Mouse (Mus musculus): ENCODE measurements around the gene Mutyh. TPM values are rescaled to one million over a fixed set of nuclear protein-coding genes. Genes with fewer than 3 reads are reported as not detected.
A peak's percentile ranks its signal among the peaks of the same experiment; 100 is the strongest.

The Mutyh gene
- polyA plus RNA-seq, 1 experiment from 2014 or later, result 11.6 TPM

DNA sequence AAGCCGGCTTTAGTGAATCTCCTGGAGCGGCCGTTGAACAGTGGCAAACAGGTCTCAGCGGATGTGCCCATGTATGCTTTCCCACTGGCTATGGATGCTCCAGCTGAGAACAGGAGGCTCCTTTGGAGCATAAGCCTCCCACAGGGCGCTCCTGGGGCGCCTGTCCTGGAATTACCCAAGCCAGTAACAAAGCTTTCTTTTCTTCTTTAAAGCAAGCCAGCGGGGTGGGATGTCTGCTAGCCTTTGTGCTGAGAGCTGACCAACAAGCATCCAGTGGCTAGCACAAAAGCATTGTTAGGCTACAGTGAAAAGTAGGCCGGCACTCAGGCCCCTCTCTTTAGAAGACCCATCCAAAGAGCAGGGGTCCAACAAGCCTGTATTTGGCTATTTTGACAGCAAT lies 25.4 kb upstream of the Mutyh start:
- Histone ChIP-seq H3K36me3 (ENCODE audit: control insufficient read depth, insufficient read depth, low read length) (no peaks in the 10 kb centered on the region), H3K9ac (ENCODE audit: low read length) (no peak overlapping the region), H3K4me2 (ENCODE audit: low read depth, low read length) (no peak overlapping the region), H3K27me3 (ENCODE audit: control insufficient read depth, insufficient read depth, low read length) (no peaks in the 10 kb centered on the region), H3K4me3 (replicated peaks; ENCODE audit: low read length) (no peak overlapping the region), H3K27ac (ENCODE audit: low read length) (no peak overlapping the region), H3K4me1 (ENCODE audit: control insufficient read depth, insufficient read depth, low read length) (no peaks in the 10 kb centered on the region), H3K9me3 (replicated peaks; ENCODE audit: control insufficient read depth, low read length) (no peaks in the 10 kb centered on the region)
- 41% methylated on average over 8 of the region's 8 CpGs for WGBS
- no peak for ATAC-seq (ENCODE audit: insufficient read depth, low FRiP score)

GRCm38 (mm10) chr4:116786587-116786986 lies 20.9 kb upstream of the Mutyh start:
- Histone ChIP-seq H3K4me1 (ENCODE audit: control insufficient read depth, insufficient read depth, low read length) (no peaks in the 10 kb centered on the region), H3K4me2 (ENCODE audit: low read depth, low read length) (no peak overlapping the region), H3K27me3 (ENCODE audit: control insufficient read depth, insufficient read depth, low read length) (no peaks in the 10 kb centered on the region), H3K36me3 (ENCODE audit: control insufficient read depth, insufficient read depth, low read length) (no peaks in the 10 kb centered on the region), H3K4me3 (replicated peaks; ENCODE audit: low read length) (no peak overlapping the region), H3K27ac (ENCODE audit: low read length) (no peak overlapping the region), H3K9me3 (replicated peaks; ENCODE audit: control insufficient read depth, low read length) (no peaks in the 10 kb centered on the region), H3K9ac (ENCODE audit: low read length) (no peak overlapping the region)
- no peak for ATAC-seq (ENCODE audit: insufficient read depth, low FRiP score)
- 94% methylated on average over 1 of the region's 1 CpGs for WGBS

DNA sequence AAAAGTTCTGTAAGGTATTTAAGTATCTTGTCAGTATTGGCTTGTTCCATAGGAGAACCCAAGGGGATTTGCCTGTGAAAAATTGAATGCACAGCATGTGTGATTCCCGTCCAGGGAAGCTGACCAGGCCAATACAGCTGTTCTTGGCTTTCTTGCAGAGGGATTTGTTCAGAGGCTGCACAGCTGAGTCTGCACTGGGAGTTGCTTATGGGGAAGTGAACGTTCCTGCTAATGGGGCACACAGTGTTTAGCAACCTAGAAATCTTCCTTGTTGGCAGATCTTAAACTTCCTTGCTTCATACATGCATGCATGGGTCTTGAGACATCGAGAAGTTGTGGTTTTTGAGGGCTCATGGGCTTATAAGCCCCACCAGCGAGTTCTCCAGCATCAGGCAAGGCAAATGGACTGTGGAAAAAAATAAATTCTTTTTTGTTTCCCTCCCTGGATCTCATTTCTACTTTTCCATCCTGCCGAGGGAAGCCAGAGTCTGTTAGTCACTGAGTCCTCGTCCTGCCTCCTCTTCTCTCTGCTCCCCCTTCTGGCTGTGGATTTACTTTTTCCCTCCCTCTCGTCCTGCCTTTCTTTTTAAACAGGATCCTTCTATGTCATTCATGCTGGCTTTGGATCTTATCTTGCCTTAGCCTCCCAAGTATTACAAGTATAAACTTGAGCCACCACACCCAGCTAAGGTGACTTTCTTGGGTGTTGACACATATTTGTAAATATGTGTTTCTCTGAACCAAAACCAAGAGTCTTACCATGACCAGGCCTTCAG lies 19.4 kb upstream of the Mutyh start:
- no peak overlapping the region; the same call in 1 of the 2 replicates for H3K4me2 ChIP-seq (ENCODE audit: low read depth, low read length)
- no peak overlapping the region for H3K4me3 ChIP-seq (replicated peaks; ENCODE audit: low read length)
- ATAC-seq (ENCODE audit: insufficient read depth, low FRiP score), result no peak
- no peaks in the 10 kb centered on the region for H3K4me1 ChIP-seq (ENCODE audit: control insufficient read depth, insufficient read depth, low read length)
- H3K9ac ChIP-seq (ENCODE audit: low read length), result 0 out of 2 replicates have a peak overlapping the region, but pooled peaks have one; percentile 4
- H3K36me3 ChIP-seq (ENCODE audit: control insufficient read depth, insufficient read depth, low read length), result no peaks in the 10 kb centered on the region
- H3K27ac ChIP-seq (ENCODE audit: low read length), result peak overlapping the region; percentile 50
- H3K9me3 ChIP-seq (replicated peaks; ENCODE audit: control insufficient read depth, low read length), result no peaks in the 10 kb centered on the region
- no peaks in the 10 kb centered on the region for H3K27me3 ChIP-seq (ENCODE audit: control insufficient read depth, insufficient read depth, low read length)
- 36% methylated on average over 7 of the region's 7 CpGs for WGBS

DNA sequence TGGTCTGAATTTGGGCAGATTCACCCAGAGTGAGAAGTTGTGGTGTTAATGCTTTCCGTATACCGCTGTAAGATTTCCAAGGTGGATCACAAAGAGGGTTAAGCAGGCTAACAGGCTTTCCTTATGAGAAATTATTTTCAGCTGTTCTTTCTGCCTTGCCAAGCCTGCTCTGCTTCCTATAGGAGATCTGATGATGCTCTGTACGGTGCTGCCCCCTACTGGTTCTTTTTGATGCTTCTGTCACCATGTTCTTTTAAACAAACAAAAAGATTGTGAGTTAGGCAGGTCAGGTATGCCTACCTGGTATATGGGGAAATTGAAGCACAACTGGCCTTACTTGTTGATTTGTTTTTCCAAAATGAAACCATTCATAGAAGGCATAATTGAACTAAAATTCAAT lies 18.6 kb upstream of the Mutyh start:
- Histone ChIP-seq H3K4me3 (replicated peaks; ENCODE audit: low read length) (no peak overlapping the region), H3K27ac (ENCODE audit: low read length) (peak overlapping the region; percentile 50; the same call in 1 of the 2 replicates), H3K27me3 (ENCODE audit: control insufficient read depth, insufficient read depth, low read length) (no peaks in the 10 kb centered on the region), H3K4me1 (ENCODE audit: control insufficient read depth, insufficient read depth, low read length) (no peaks in the 10 kb centered on the region), H3K9me3 (replicated peaks; ENCODE audit: control insufficient read depth, low read length) (no peaks in the 10 kb centered on the region), H3K36me3 (ENCODE audit: control insufficient read depth, insufficient read depth, low read length) (no peaks in the 10 kb centered on the region), H3K9ac (ENCODE audit: low read length) (no peak overlapping the region), H3K4me2 (ENCODE audit: low read depth, low read length) (no peak overlapping the region)
- WGBS, result 3% methylated on average over 3 of the region's 3 CpGs
- peak; percentile 68; the same call in 1 of the 2 replicates for ATAC-seq (ENCODE audit: insufficient read depth, low FRiP score)

DNA sequence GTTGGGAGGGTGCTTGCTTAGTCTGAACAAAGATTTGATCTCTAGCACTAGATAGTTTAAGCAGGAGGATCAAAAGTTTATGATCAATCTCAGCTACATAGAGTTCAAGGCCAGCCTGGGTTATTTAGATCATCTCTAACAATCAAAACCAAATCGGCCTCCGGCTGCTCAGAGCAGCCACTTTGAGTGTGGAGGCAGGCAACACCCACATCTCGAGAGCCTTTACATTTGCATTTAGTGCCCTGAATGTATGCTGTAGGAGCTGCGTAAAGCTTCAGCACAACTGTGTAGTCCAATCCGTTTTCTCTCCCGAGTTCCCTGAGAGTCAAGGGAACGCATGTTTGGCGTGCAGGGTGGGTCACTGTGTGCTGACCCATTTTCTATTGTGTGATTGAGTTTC lies 15.1 kb upstream of the Mutyh start:
- Histone ChIP-seq H3K27me3 (ENCODE audit: control insufficient read depth, insufficient read depth, low read length) (no peaks in the 10 kb centered on the region), H3K4me1 (ENCODE audit: control insufficient read depth, insufficient read depth, low read length) (peaks cover 5% of the 10 kb centered on the region), H3K4me3 (replicated peaks; ENCODE audit: low read length) (no peak overlapping the region), H3K9me3 (replicated peaks; ENCODE audit: control insufficient read depth, low read length) (no peaks in the 10 kb centered on the region), H3K27ac (ENCODE audit: low read length) (no peak overlapping the region), H3K4me2 (ENCODE audit: low read depth, low read length) (no peak overlapping the region), H3K9ac (ENCODE audit: low read length) (no peak overlapping the region), H3K36me3 (ENCODE audit: control insufficient read depth, insufficient read depth, low read length) (no peaks in the 10 kb centered on the region)
- WGBS, result 80% methylated on average over 8 of the region's 8 CpGs
- no peak for ATAC-seq (ENCODE audit: insufficient read depth, low FRiP score)

DNA sequence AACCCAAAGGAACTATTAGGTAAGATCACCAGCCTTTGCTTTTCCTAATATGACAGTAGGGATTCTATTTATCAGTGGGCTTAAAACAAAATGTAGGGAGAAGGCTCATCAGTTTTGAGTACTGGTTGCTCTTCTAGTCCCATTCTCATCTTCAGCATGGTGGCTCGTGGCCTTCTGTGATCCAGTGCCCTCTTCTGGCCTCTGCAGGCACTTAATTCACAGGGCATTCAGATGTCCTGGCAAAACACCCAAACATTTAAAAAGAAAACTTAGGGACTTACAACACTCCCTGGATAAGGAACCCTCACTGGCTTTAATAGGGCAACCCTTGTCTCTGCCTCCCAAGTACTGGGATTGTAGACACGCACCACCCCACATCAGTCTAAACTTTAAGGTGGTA lies 13.2 kb upstream of the Mutyh start:
- no peak for ATAC-seq (ENCODE audit: insufficient read depth, low FRiP score)
- no peak overlapping the region for H3K27ac ChIP-seq (ENCODE audit: low read length)
- no peak overlapping the region for H3K4me3 ChIP-seq (replicated peaks; ENCODE audit: low read length)
- no peaks in the 10 kb centered on the region for H3K36me3 ChIP-seq (ENCODE audit: control insufficient read depth, insufficient read depth, low read length)
- H3K27me3 ChIP-seq (ENCODE audit: control insufficient read depth, insufficient read depth, low read length), result no peaks in the 10 kb centered on the region
- no peak overlapping the region for H3K9ac ChIP-seq (ENCODE audit: low read length)
- H3K4me2 ChIP-seq (ENCODE audit: low read depth, low read length), result no peak overlapping the region
- peaks cover 5% of the 10 kb centered on the region for H3K4me1 ChIP-seq (ENCODE audit: control insufficient read depth, insufficient read depth, low read length)
- 78% methylated on average over 2 of the region's 2 CpGs for WGBS
- no peaks in the 10 kb centered on the region for H3K9me3 ChIP-seq (replicated peaks; ENCODE audit: control insufficient read depth, low read length)

DNA sequence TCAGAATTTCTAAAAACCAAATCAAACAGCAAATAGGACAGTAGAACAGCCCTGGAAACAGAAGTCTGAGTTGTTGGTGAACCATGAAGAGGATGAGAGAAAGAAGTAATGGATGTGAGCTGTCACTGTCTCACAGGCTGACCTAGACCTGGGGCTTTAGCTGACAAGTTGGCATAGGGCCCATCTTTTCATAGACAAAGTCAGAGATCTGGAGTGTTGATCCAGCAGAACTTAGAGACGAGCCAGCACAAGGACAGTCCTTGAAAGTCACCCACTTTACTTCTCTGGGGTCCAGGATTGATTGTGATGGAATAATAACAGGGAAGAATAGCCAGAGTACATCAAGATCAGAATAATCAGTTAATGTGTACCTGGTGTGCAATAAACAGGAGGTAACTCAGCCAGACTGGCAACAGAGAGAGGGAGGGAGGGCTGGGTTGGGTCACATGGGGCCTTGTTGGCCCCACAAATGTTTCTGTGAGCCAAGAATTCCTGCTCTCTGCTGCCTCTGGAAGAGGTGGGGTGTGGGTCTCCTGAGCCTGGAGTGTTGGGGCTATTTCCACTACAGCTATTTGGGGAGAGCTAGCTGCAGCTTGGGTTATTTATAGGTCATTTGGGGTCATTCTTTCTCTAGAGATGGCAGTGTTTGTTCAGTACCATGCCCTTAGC lies 10.9 kb upstream of the Mutyh start:
- WGBS, result 45% methylated on average over 1 of the region's 1 CpGs
- peaks cover 5% of the 10 kb centered on the region for H3K4me1 ChIP-seq (ENCODE audit: control insufficient read depth, insufficient read depth, low read length)
- ATAC-seq (ENCODE audit: insufficient read depth, low FRiP score), result no peak

DNA sequence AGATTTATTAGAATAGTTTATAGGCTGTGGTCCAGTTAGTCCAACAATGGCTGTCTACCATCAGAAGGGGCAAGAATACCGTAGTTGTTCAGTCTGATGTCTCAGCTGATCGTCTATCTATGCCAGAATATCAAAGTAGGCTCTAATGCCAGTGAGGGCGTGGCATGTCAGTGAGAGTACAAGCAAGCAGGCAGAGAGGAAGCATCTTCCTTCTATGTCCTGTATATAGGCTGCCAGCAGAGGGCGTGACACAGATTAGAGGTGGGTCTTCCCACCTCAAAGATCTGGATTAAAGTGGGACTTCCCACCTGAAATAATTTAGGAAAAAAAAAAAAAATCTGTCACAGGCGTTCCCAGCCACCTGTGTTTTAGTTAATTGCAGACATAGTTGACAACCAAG lies 7.6 kb upstream of the Mutyh start:
- Histone ChIP-seq H3K4me3 (replicated peaks; ENCODE audit: low read length) (no peak overlapping the region), H3K9ac (ENCODE audit: low read length) (no peak overlapping the region), H3K4me1 (ENCODE audit: control insufficient read depth, insufficient read depth, low read length) (peaks cover 5% of the 10 kb centered on the region), H3K27ac (ENCODE audit: low read length) (no peak overlapping the region), H3K36me3 (ENCODE audit: control insufficient read depth, insufficient read depth, low read length) (peaks cover 13% of the 10 kb centered on the region; the same call in 1 of the 2 replicates), H3K4me2 (ENCODE audit: low read depth, low read length) (no peak overlapping the region), H3K27me3 (ENCODE audit: control insufficient read depth, insufficient read depth, low read length) (no peaks in the 10 kb centered on the region), H3K9me3 (replicated peaks; ENCODE audit: control insufficient read depth, low read length) (no peaks in the 10 kb centered on the region)
- no peak for ATAC-seq (ENCODE audit: insufficient read depth, low FRiP score)
- WGBS, result 34% methylated on average over 5 of the region's 5 CpGs

More for the DNA sequence above, 10.9 kb upstream of the Mutyh start:
- H3K4me2 ChIP-seq (ENCODE audit: low read depth, low read length), result no peak overlapping the region
- 0 out of 2 replicates have a peak overlapping the region, but pooled peaks have one; percentile 21 for H3K9ac ChIP-seq (ENCODE audit: low read length)
- no peak overlapping the region for H3K4me3 ChIP-seq (replicated peaks; ENCODE audit: low read length)
- H3K9me3 ChIP-seq (replicated peaks; ENCODE audit: control insufficient read depth, low read length), result no peaks in the 10 kb centered on the region
- no peak overlapping the region for H3K27ac ChIP-seq (ENCODE audit: low read length)
- H3K36me3 ChIP-seq (ENCODE audit: control insufficient read depth, insufficient read depth, low read length), result no peaks in the 10 kb centered on the region
- H3K27me3 ChIP-seq (ENCODE audit: control insufficient read depth, insufficient read depth, low read length), result no peaks in the 10 kb centered on the region

DNA sequence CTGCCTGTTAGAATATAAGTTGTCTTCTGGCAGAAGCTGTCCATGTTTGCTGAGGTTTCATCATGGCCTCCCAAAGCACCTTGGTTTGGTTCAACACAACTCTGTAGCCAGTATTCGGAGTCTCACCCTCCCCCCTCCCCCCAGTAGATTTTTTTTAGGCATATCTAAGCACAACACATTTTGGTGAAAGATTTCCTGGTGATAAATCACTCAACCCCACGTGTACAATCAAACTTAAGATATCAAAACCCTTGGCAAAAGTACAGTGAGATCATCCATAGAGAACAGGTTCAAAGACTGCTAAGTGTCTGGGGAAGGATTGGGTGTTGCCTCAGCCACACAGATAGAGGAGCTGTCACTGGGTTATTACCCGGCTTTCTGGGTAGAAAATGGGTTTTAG lies 3.5 kb downstream of the Mutyh start:
- Histone ChIP-seq H3K4me3 (replicated peaks; ENCODE audit: low read length) (no peak overlapping the region), H3K4me2 (ENCODE audit: low read depth, low read length) (no peak overlapping the region), H3K9ac (ENCODE audit: low read length) (no peak overlapping the region), H3K36me3 (ENCODE audit: control insufficient read depth, insufficient read depth, low read length) (no peaks in the 10 kb centered on the region), H3K4me1 (ENCODE audit: control insufficient read depth, insufficient read depth, low read length) (peaks cover 8% of the 10 kb centered on the region), H3K27me3 (ENCODE audit: control insufficient read depth, insufficient read depth, low read length) (no peaks in the 10 kb centered on the region), H3K9me3 (replicated peaks; ENCODE audit: control insufficient read depth, low read length) (no peaks in the 10 kb centered on the region), H3K27ac (ENCODE audit: low read length) (no peak overlapping the region)
- 68% methylated on average over 3 of the region's 3 CpGs for WGBS
- ATAC-seq (ENCODE audit: insufficient read depth, low FRiP score), result no peak
